Comparison of ENCODE assay signal across 9 mouse cellular contexts in genomic region chr3:141932956-141933355, GRCm38 (mm10).
DNase-seq lines count a peak whose midpoint lies in the region; ATAC-seq lines count a peak whose summit lies in the region.
"Had no signal": no experiment of that assay in that cellular context is flagged by ENCODE, and none has a peak within 500 bp of the region (broad histone marks: within the 10 kb centered on the region; RNA-seq: fewer than 3 reads in every experiment).

No protein-coding gene starts in this region.

- peak; percentile 35 for DNase-seq in layer of hippocampus, adult 11-12 months (ENCODE audit: low spot score)
- DNase-seq in layer of hippocampus, adult 9-10 months (ENCODE audit: low spot score), result no peak
- peak; percentile 44 for DNase-seq in cerebellum, adult 9-11 months
- peak; percentile 33 for DNase-seq in lung, postnatal 25 days (ENCODE audit: low spot score)
- DNase-seq in kidney, adult 11 months, result no peak

- no peaks in the 10 kb centered on the region for H3K9me3 ChIP-seq in hindbrain, embryonic 15.5 days

- H3K9ac ChIP-seq in hindbrain, embryonic 15.5 days, result no peak overlapping the region

- H3K27ac ChIP-seq in hindbrain, embryonic 15.5 days (replicated peaks), result peak overlapping the region; percentile 59

- H3K4me2 ChIP-seq in hindbrain, embryonic 15.5 days, result no peak overlapping the region

- 36% methylated on average over 3 of the region's 3 CpGs for WGBS in hindbrain, embryonic 15.5 days

- H3K36me3 ChIP-seq in hindbrain, embryonic 15.5 days, result no peaks in the 10 kb centered on the region

- H3K27me3 ChIP-seq in hindbrain, embryonic 15.5 days, result no peaks in the 10 kb centered on the region

- H3K4me3 ChIP-seq in hindbrain, embryonic 15.5 days, result no peak overlapping the region

- H3K4me1 ChIP-seq in hindbrain, embryonic 15.5 days (replicated peaks), result peaks cover 38% of the 10 kb centered on the region

- ATAC-seq in hindbrain, embryonic 15.5 days (ENCODE audit: low FRiP score, low read depth), result 0 out of 2 replicates have a peak, but pooled peaks have one; percentile 50
- no peak for ATAC-seq in erythroblast, adult 5-6 weeks (replicated peaks; ENCODE audit: low FRiP score, poor library complexity, severe bottlenecking)
- ATAC-seq in monocyte, adult 5-6 weeks (replicated peaks; ENCODE audit: insufficient number of reproducible peaks, low FRiP score, low TSS enrichment, poor library complexity, severe bottlenecking), result no peak
- ATAC-seq: Patski had no signal

Comparison
In these comparisons a context has a peak if more than half of its experiments do, and no peak if none do; other contexts are left out.
1. DNase-seq: peak in layer of hippocampus, adult 11-12 months (single experiment), cerebellum, adult 9-11 months (single experiment) and lung, postnatal 25 days (single experiment); none in layer of hippocampus, adult 9-10 months (single experiment) and kidney, adult 11 months (single experiment).